ENCODE assay signal across 17 mouse cellular contexts in genomic region chr1:121280501-121280900, GRCm38 (mm10). TPM values are rescaled to one million over a fixed set of nuclear protein-coding genes. Genes with fewer than 3 reads are reported as not detected.
A peak's percentile ranks its signal among the peaks of the same experiment; 100 is the strongest.
DNase-seq lines count a peak whose midpoint lies in the region; TF ChIP-seq lines count a peak whose summit lies in the region.
"Had no signal": no experiment of that assay in that cellular context is flagged by ENCODE, and none has a peak within 500 bp of the region (broad histone marks: within the 10 kb centered on the region; RNA-seq: fewer than 3 reads in every experiment).

No protein-coding gene starts in this region.

- no peak overlapping the region for H3K27ac ChIP-seq in kidney, adult 2 months (ENCODE audit: insufficient read depth, low read depth, low read length)
- H3K27ac ChIP-seq: embryonic facial prominence, embryonic 15.5 days; forebrain, embryonic 13.5 days; hindbrain, embryonic 15.5 days; neural tube, embryonic 13.5 days had no signal

- DNase-seq in heart, adult 11 months, result peak; percentile 83
- DNase-seq in heart, postnatal 4 days, result no peak
- peak; percentile 94 for DNase-seq in 3T3-L1 (ENCODE audit: low read depth, low spot score)
- peak; percentile 86 for DNase-seq in adrenal gland, adult 2 months
- peak; percentile 59 for DNase-seq in fibroblast of lung, adult 2 months (ENCODE audit: low read depth)
- DNase-seq in kidney, adult 2 months, result no peak
- no peak for DNase-seq in layer of hippocampus, postnatal 25 days (ENCODE audit: extremely low spot score in 1 of 2, low spot score in 1 of 2)
- DNase-seq: kidney, adult 18-20 months; kidney, postnatal 25 days; layer of hippocampus, adult 9-11 months; lung, adult 18-20 months; thymus, postnatal 36 days had no signal

- no peak overlapping the region for H3K4me3 ChIP-seq in kidney, adult 2 months (ENCODE audit: insufficient read depth, low read depth, low read length)
- H3K4me3 ChIP-seq: embryonic facial prominence, embryonic 15.5 days; forebrain, embryonic 13.5 days; heart, embryonic 12.5 days; hindbrain, embryonic 15.5 days; neural tube, embryonic 13.5 days had no signal

- 100% methylated on average over 1 of the region's 1 CpGs for WGBS in kidney, adult 2 months

- TF ChIP-seq CTCF in kidney, adult 2 months (conservative IDR thresholded peaks at IDR 0.05; ENCODE audit: insufficient read depth, insufficient read length, low read depth, low read length), result no peak

- TF ChIP-seq POLR2A in kidney, adult 2 months (IDR thresholded peaks at IDR 0.05; ENCODE audit: low read depth, low read length), result no peak

- H3K4me1 ChIP-seq in kidney, adult 2 months (ENCODE audit: control insufficient read depth, insufficient read depth, low read length), result no peaks in the 10 kb centered on the region
- H3K4me1 ChIP-seq: embryonic facial prominence, embryonic 15.5 days; forebrain, embryonic 13.5 days; heart, embryonic 12.5 days; neural tube, embryonic 13.5 days had no signal

- H3K36me3 ChIP-seq in kidney, adult 2 months (ENCODE audit: control insufficient read depth, insufficient read depth, low read length), result no peaks in the 10 kb centered on the region
- H3K36me3 ChIP-seq: embryonic facial prominence, embryonic 15.5 days; heart, embryonic 12.5 days; hindbrain, embryonic 15.5 days; neural tube, embryonic 13.5 days had no signal

- H3K27me3 ChIP-seq in kidney, adult 2 months (replicated peaks; ENCODE audit: control insufficient read depth, insufficient read depth, low read length), result no peaks in the 10 kb centered on the region
- H3K27me3 ChIP-seq: embryonic facial prominence, embryonic 15.5 days; forebrain, embryonic 13.5 days; heart, embryonic 12.5 days; hindbrain, embryonic 15.5 days; neural tube, embryonic 13.5 days had no signal

RNA-seq across cellular contexts. Expression of gene Insig2, which starts 51.9 kb away (rescaled TPM):
- 10 to 100 TPM; 35.3 to 44.2 TPM for total RNA-seq in heart, postnatal 4 days (2021)
- total RNA-seq in adrenal gland, adult 2 months (2021), result 10 to 100 TPM; 41.5 to 59.7 TPM
- polyA plus RNA-seq in adrenal gland, adult 2 months (2012; rRNA removed), result 6.9 and 7.2 TPM in 2 replicates
- 42.0 and 43.8 TPM in 2 replicates for polyA plus RNA-seq in kidney, adult 2 months (2012; rRNA removed)
- 10 to 100 TPM; 72.7 to 79.0 TPM for total RNA-seq in layer of hippocampus, postnatal 25 days (2021)

Comparison
In these comparisons a context has a peak if more than half of its experiments do, and no peak if none do; other contexts are left out.
1. DNase-seq: peak in heart, adult 11 months (single experiment), 3T3-L1 (single experiment), adrenal gland, adult 2 months (single experiment) and fibroblast of lung, adult 2 months (single experiment); none in heart, postnatal 4 days (single experiment), kidney, adult 2 months (single experiment) and layer of hippocampus, postnatal 25 days (0 of 2).